Mouse (Mus musculus): ENCODE data around the gene Abhd12b.

GRCm38 (mm10) chr12:70213601-70214000, 59.7 kb downstream of the Abhd12b start:
- TF ChIP-seq CTCF (IDR thresholded peaks at IDR 0.05; ENCODE audit: insufficient read depth, low read depth, low read length) (no peak), POLR2A (IDR thresholded peaks at IDR 0.05; ENCODE audit: insufficient read depth, low read depth, low read length) (no peak)
